Mouse (Mus musculus) thymus, adult 2 months (tissue): Measurements from ENCODE around the gene Gm3336. TPM values are rescaled to one million over a fixed set of nuclear protein-coding genes. Genes with fewer than 3 reads are reported as not detected.

ENCODE experiments used
- DNase-seq: peaks from one replicate; pipeline ENCODE4 v3.0.0; 2021
- H3K27ac ChIP-seq: fragments of 200-500 bp; 2 replicates; pipeline ENCODE4 v1.5.1; 2012; ENCODE audit warnings: low read length, control low read depth; ENCODE audit not compliant: control insufficient read depth, insufficient read depth
- H3K27me3 ChIP-seq: fragments of 200-500 bp; 2 replicates; pipeline ENCODE4 v1.6.1; 2012; ENCODE audit warnings: mild to moderate bottlenecking, low read length, moderate library complexity, mixed read lengths; ENCODE audit not compliant: control insufficient read depth, insufficient read depth
- H3K36me3 ChIP-seq: fragments of 200-500 bp; 2 replicates; pipeline ENCODE4 v1.6.1; 2012; ENCODE audit warnings: mild to moderate bottlenecking, low read length, moderate library complexity; ENCODE audit not compliant: control insufficient read depth, insufficient read depth
- H3K4me1 ChIP-seq: fragments of 200-500 bp; replicated peaks from 2 replicates; pipeline ENCODE4 v1.6.1; 2012; ENCODE audit warnings: low read length; ENCODE audit not compliant: control insufficient read depth, insufficient read depth
- H3K4me3 ChIP-seq: fragments of 200-500 bp; 2 replicates; pipeline ENCODE4 v1.5.1; 2012; ENCODE audit warnings: mild to moderate bottlenecking, low read length, control low read depth, moderate library complexity; ENCODE audit not compliant: control insufficient read depth, insufficient read depth
- CTCF ChIP-seq: fragments of 200-500 bp; IDR thresholded peaks from 2 replicates; pipeline ENCODE4 v1.5.1; 2012; ENCODE audit warnings: mild to moderate bottlenecking, control low read depth, low read length, moderate library complexity, borderline replicate concordance; ENCODE audit not compliant: control insufficient read depth, poor library complexity, insufficient read depth; ENCODE audit errors: extremely low read depth
- POLR2A ChIP-seq: fragments of 200-500 bp; IDR thresholded peaks from 2 replicates; pipeline ENCODE4 v1.6.1; 2012; ENCODE audit warnings: mild to moderate bottlenecking, low read length, control low read depth, moderate library complexity; ENCODE audit not compliant: control insufficient read depth, poor library complexity, insufficient read depth; ENCODE audit errors: extremely low read depth
- WGBS: fragments of 180-500 bp; shearing (Covaris S2); methylation state at CpG from one replicate; pipeline ENCODE4 v1.1.7; 2018; 5-methylcytosine and 5-hydroxymethylcytosine counted together
- polyA plus RNA-seq: library from polyadenylated mRNA; depleted of rRNA; stranded (reverse); fragments of >200 nt; gene quantifications from 2 replicates; pipeline ENCODE4 v1.2.3, GENCODE M21; 2012; rRNA removed

Gm3336 gene
- polyA plus RNA-seq, 1 experiment = 0.50 TPM

DNA sequence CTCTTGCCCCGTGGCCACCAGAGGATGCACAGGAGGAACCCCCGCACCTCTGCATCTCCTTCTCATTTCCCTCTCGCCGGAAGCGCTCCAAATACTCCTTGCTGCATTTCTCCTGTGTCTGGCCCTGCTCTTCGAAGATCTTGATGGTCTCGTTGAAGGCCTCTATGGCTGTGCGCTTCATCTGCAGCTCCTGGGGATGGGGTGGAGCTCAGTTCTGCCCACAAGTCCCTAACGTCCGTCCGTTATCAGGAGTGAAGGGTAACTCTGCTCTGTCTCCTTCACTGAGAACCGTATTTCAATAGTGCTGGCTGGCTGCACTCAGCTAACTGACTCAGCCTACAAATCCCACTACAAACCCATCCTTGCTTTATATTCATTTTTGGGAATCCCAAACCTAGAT lies 51.5 kb downstream of the Gm3336 start:
- no peaks in the 10 kb centered on the region for H3K27me3 ChIP-seq
- no peak overlapping the region for H3K27ac ChIP-seq
- H3K36me3 ChIP-seq = no peaks in the 10 kb centered on the region
- TF ChIP-seq CTCF (no peak), POLR2A (no peak)
- DNase-seq = no peak
- 86% methylated on average over 12 of the region's 12 CpGs for whole genome bisulfite sequencing
- peaks cover 27% of the 10 kb centered on the region for H3K4me1 ChIP-seq
- H3K4me3 ChIP-seq = no peak overlapping the region

DNA sequence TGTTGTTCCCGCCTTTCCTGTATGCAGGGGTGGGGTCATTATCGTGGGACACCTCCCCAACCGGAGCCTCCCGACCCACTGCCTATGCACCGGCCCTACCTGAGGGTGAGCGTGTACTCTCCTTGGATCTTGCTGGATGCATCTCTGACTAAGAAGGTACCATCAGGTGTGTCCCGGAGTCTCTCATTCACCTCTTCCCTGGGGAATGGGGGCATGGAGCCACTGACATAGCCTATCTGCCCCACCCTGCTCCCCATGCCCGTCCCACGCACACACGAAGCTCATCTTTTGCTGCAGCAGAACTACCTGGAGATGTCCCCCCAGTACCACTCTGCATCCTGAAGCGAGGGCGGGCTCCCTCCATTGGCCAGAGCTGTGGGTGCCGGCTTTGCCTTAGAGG lies 52.4 kb downstream of the Gm3336 start:
- Histone ChIP-seq H3K36me3 (no peaks in the 10 kb centered on the region), H3K4me3 (no peak overlapping the region), H3K27me3 (no peaks in the 10 kb centered on the region), H3K4me1 (peaks cover 30% of the 10 kb centered on the region), H3K27ac (no peak overlapping the region)
- TF ChIP-seq POLR2A (no peak), CTCF (no peak)
- no peak for DNase-seq
- 98% methylated on average over 13 of the region's 13 CpGs for WGBS

DNA sequence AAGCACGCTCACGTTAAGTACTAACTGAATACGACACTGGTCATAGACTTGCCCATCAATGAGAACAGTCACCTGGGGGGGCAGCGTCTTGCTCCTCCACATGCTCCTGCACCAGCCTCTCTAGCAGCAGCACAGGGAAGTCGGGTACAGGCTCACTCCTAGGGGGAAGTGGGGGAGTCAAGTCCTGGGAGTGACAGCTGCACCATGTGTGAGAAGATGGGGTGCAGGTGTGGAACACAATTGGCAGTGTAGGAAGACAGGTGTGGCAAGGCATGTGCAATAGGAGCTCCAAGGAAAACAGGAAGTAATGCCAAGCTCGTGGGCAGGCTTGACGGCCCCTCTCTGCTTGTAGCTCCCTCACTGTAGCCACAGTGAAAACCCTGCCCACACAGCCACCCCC lies 52.9 kb downstream of the Gm3336 start:
- peaks cover 29% of the 10 kb centered on the region for H3K4me1 ChIP-seq
- H3K27ac ChIP-seq = no peak overlapping the region
- H3K4me3 ChIP-seq = no peak overlapping the region
- WGBS = 69% methylated on average over 7 of the region's 7 CpGs
- no peaks in the 10 kb centered on the region for H3K36me3 ChIP-seq
- DNase-seq = no peak
- no peaks in the 10 kb centered on the region for H3K27me3 ChIP-seq
- TF ChIP-seq POLR2A (no peak), CTCF (no peak)

DNA sequence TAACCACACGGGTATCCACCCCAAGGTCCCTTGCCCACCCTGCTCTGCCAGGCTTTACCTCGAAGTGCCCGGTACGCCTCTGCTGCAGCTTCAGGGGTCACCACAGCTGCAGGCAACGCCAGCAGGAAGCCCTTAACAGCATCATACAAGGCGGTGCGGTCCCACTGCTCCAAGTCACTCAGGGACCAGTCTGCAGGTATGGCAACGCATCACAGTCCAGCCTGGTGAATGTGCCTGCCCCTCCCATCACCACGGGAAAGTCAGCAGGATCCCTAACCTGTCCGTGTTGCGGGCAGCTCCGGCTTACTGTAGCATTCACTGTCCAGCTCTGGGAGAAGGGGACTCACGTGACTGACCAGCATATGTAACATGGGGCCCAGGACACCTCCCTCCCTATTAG lies 53.7 kb downstream of the Gm3336 start:
- WGBS = 97% methylated on average over 13 of the region's 13 CpGs
- no peak overlapping the region for H3K4me3 ChIP-seq
- TF ChIP-seq POLR2A = no peak
- TF ChIP-seq CTCF = no peak
- no peaks in the 10 kb centered on the region for H3K27me3 ChIP-seq
- H3K36me3 ChIP-seq = no peaks in the 10 kb centered on the region
- DNase-seq = no peak
- H3K27ac ChIP-seq = no peak overlapping the region
- H3K4me1 ChIP-seq = peaks cover 20% of the 10 kb centered on the region

Other genes starting within 250 kb of the Gm3336 start
- 43.1 and 44.6 TPM in 2 replicates for gene Klhl26, start 241.6 kb upstream of the Gm3336 start, polyA plus RNA-seq
- 0.39 and 0.73 TPM in 2 replicates for gene Tmem59l, start 231.2 kb upstream of the Gm3336 start, polyA plus RNA-seq
- gene Crlf1, start 225.4 kb upstream of the Gm3336 start, polyA plus RNA-seq = 0.59 and 0.70 TPM in 2 replicates
- 196 and 227 TPM in 2 replicates for gene Rex1bd, start 211.8 kb upstream of the Gm3336 start, polyA plus RNA-seq
- 731 and 765 TPM in 2 replicates for gene Uba52, start 207.7 kb upstream of the Gm3336 start, polyA plus RNA-seq
- 613 and 640 TPM in 2 replicates for gene Fkbp8, start 190.8 kb upstream of the Gm3336 start, polyA plus RNA-seq
- gene Kxd1, start 190.6 kb upstream of the Gm3336 start, polyA plus RNA-seq = 72.7 and 86.7 TPM in 2 replicates
- gene Ell, start 179.1 kb upstream of the Gm3336 start, polyA plus RNA-seq = 40.2 and 42.6 TPM in 2 replicates
- gene Isyna1, start 124.2 kb upstream of the Gm3336 start, polyA plus RNA-seq = 185 and 201 TPM in 2 replicates
- 392 and 506 TPM in 2 replicates for gene Ssbp4, start 109.7 kb upstream of the Gm3336 start, polyA plus RNA-seq
- gene Lrrc25, start 102.4 kb upstream of the Gm3336 start, polyA plus RNA-seq = 15.3 and 18.5 TPM in 2 replicates
- gene Gdf15, start 86.1 kb upstream of the Gm3336 start, polyA plus RNA-seq = 6.7 and 7.5 TPM in 2 replicates
- 40.7 and 41.9 TPM in 2 replicates for gene Pgpep1, start 58.2 kb upstream of the Gm3336 start, polyA plus RNA-seq
- gene Lsm4, start 45.3 kb upstream of the Gm3336 start, polyA plus RNA-seq = 192 and 199 TPM in 2 replicates
- 540 and 792 TPM in 2 replicates for gene Jund, start 19.6 kb upstream of the Gm3336 start, polyA plus RNA-seq
- 0.19 and 0.28 TPM in 2 replicates for gene Iqcn, start 15.1 kb upstream of the Gm3336 start, polyA plus RNA-seq
- gene Pde4c, start 5.2 kb downstream of the Gm3336 start, polyA plus RNA-seq = 4.9 and 6.2 TPM in 2 replicates
- 17.8 and 20.8 TPM in 2 replicates for gene Rab3a, start 36.1 kb downstream of the Gm3336 start, polyA plus RNA-seq
- gene Mpv17l2, start 42.4 kb downstream of the Gm3336 start, polyA plus RNA-seq = 72.9 and 103 TPM in 2 replicates
- gene Pik3r2, start 58.2 kb downstream of the Gm3336 start, polyA plus RNA-seq = 124 and 136 TPM in 2 replicates
- gene Mast3, start 86.5 kb downstream of the Gm3336 start, polyA plus RNA-seq = 615 and 696 TPM in 2 replicates
- 48.6 and 53.4 TPM in 2 replicates for gene Il12rb1, start 89.9 kb downstream of the Gm3336 start, polyA plus RNA-seq
- gene Arrdc2, start 121.2 kb downstream of the Gm3336 start, polyA plus RNA-seq = 75.4 and 77.4 TPM in 2 replicates
- 4.2 and 6.4 TPM in 2 replicates for gene Kcnn1, start 144.7 kb downstream of the Gm3336 start, polyA plus RNA-seq
- gene Ccdc124, start 155.4 kb downstream of the Gm3336 start, polyA plus RNA-seq = 51.8 and 53.4 TPM in 2 replicates
- 0.80 and 1.4 TPM in 2 replicates for gene Slc5a5, start 174.2 kb downstream of the Gm3336 start, polyA plus RNA-seq
- gene Rpl18a, start 178.9 kb downstream of the Gm3336 start, polyA plus RNA-seq = 7,420 and 8,337 TPM in 2 replicates
- 145 and 151 TPM in 2 replicates for gene Map1s, start 187.4 kb downstream of the Gm3336 start, polyA plus RNA-seq